Mouse (Mus musculus): ENCODE measurements around the gene Pcdh20. TPM values are rescaled to one million over a fixed set of nuclear protein-coding genes. Genes with fewer than 3 reads are reported as not detected.
A peak's percentile ranks its signal among the peaks of the same experiment; 100 is the strongest.

Gene Pcdh20
- 4.0 and 5.1 TPM in 2 replicates for polyA plus RNA-seq (2014; fragmentation: Nextera tagmentation; extraction: Ambion mirVana)

- Histone ChIP-seq H3K4me1 (ENCODE audit: control insufficient read depth, insufficient read depth, low read length) (peaks cover 6% of the 10 kb centered on the region; the same call in 1 of the 2 replicates), H3K27ac (ENCODE audit: low read depth, low read length) (no peak within 1 kb of the TSS), H3K36me3 (ENCODE audit: control insufficient read depth, insufficient read depth, low read length) (no peaks in the 10 kb centered on the region), H3K9me3 (ENCODE audit: control insufficient read depth, low read length) (no peaks in the 10 kb centered on the region), H3K27me3 (ENCODE audit: control insufficient read depth, insufficient read depth, low read length) (peaks cover 5% of the 10 kb centered on the region; the same call in 1 of the 2 replicates), H3K4me3 (ENCODE audit: low read depth, low read length) (peak within 1 kb of the TSS; percentile 37), H3K9ac (replicated peaks; ENCODE audit: low read depth, low read length) (peak within 1 kb of the TSS; percentile 13; the same call in 1 of the 2 replicates), H3K4me2 (ENCODE audit: low read depth, low read length) (peak within 1 kb of the TSS; percentile 89)
- ATAC-seq (ENCODE audit: low read depth), result peak; percentile 83
- WGBS, result 1% methylated on average over 29 of the region's 29 CpGs
Measured at GRCm38 (mm10) chr14:88470495-88471434, at the start of gene Pcdh20. Gene Pcdh20 (minus strand): TSS chr14:88471396.

DNA sequence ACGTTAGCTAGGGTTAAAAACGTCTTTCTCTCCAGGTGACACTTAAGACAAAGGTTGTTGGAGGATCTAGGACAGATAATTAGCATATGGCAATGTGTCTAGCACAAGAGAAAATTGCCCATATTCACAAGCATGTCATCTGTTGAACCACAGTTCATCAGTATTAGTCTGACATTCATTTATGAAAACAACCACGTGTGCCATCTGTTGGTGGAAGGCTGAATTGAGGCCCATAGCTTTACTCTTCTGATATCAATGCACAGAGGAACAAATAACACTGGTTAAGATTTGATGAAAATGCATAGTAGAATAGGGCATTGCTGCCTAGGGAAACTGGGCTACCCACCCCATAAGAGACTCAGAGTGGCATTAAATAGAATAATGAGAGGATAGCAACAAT is 8.7 kb upstream of the Pcdh20 start:
- no peaks in the 10 kb centered on the region for H3K4me1 ChIP-seq (ENCODE audit: control insufficient read depth, insufficient read depth, low read length)
- no peak overlapping the region for H3K27ac ChIP-seq (ENCODE audit: low read depth, low read length)
- WGBS, result 53% methylated on average over 3 of the region's 3 CpGs
- no peaks in the 10 kb centered on the region for H3K27me3 ChIP-seq (ENCODE audit: control insufficient read depth, insufficient read depth, low read length)
- H3K9ac ChIP-seq (replicated peaks; ENCODE audit: low read depth, low read length), result no peak overlapping the region
- H3K4me2 ChIP-seq (ENCODE audit: low read depth, low read length), result no peak overlapping the region
- H3K4me3 ChIP-seq (ENCODE audit: low read depth, low read length), result no peak overlapping the region
- peak; percentile 68; the same call in 1 of the 2 replicates for ATAC-seq (ENCODE audit: low read depth)
- no peaks in the 10 kb centered on the region for H3K9me3 ChIP-seq (ENCODE audit: control insufficient read depth, low read length)
- no peaks in the 10 kb centered on the region for H3K36me3 ChIP-seq (ENCODE audit: control insufficient read depth, insufficient read depth, low read length)

DNA sequence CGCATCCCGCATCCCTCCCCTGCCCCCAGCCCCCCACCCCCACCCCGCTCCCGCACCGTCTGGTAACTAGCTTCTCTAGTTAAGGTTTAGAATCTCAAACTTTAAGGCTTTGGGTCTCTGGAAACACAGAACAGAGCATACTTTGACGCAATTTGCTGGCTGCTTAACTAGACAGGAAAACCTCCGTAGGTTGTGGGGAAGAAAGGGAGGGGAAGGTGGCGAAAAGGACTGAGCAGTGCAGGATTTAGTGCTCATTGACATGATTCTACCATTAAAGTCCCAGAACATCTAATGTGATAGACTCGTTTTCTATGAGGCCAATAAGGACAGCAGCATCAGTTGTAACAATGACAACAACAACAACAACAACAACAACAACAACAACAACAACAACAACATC is 1.2 kb downstream of the Pcdh20 start:
- Histone ChIP-seq H3K4me3 (ENCODE audit: low read depth, low read length) (peak overlapping the region; percentile 37), H3K27me3 (ENCODE audit: control insufficient read depth, insufficient read depth, low read length) (peaks cover 5% of the 10 kb centered on the region; the same call in 1 of the 2 replicates), H3K4me2 (ENCODE audit: low read depth, low read length) (peak overlapping the region; percentile 89), H3K36me3 (ENCODE audit: control insufficient read depth, insufficient read depth, low read length) (no peaks in the 10 kb centered on the region), H3K4me1 (ENCODE audit: control insufficient read depth, insufficient read depth, low read length) (peaks cover 6% of the 10 kb centered on the region; the same call in 1 of the 2 replicates), H3K9me3 (ENCODE audit: control insufficient read depth, low read length) (no peaks in the 10 kb centered on the region), H3K9ac (replicated peaks; ENCODE audit: low read depth, low read length) (peak overlapping the region; percentile 41; the same call in 1 of the 2 replicates), H3K27ac (ENCODE audit: low read depth, low read length) (no peak overlapping the region)
- no peak; the same call in 1 of the 2 replicates for ATAC-seq (ENCODE audit: low read depth)
- WGBS, result 1% methylated on average over 9 of the region's 9 CpGs

DNA sequence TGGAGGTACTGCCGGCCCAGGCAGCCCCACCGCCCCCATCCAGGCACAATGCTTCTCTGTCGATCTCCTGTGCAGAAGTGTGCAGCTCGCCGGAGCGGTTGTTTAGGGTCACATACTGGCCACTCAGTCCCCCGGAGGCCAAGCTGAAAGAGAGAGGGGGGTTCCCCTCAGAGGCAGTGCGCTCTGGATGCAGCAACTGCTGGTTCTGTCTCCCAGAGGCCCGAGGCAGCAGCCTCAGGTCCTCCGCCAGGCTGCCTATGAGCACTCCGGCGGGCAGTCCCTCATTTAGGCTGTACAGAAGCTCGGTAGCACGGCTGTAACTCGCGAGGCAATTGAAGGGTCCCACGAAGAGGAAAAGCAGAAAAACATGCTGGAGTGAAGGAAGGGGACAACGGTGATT is 1.8 kb downstream of the Pcdh20 start:
- Histone ChIP-seq H3K4me2 (ENCODE audit: low read depth, low read length) (peak overlapping the region; percentile 89), H3K36me3 (ENCODE audit: control insufficient read depth, insufficient read depth, low read length) (no peaks in the 10 kb centered on the region), H3K27me3 (ENCODE audit: control insufficient read depth, insufficient read depth, low read length) (peaks cover 5% of the 10 kb centered on the region; the same call in 1 of the 2 replicates), H3K4me3 (ENCODE audit: low read depth, low read length) (peak overlapping the region; percentile 37), H3K27ac (ENCODE audit: low read depth, low read length) (no peak overlapping the region), H3K9me3 (ENCODE audit: control insufficient read depth, low read length) (no peaks in the 10 kb centered on the region), H3K9ac (replicated peaks; ENCODE audit: low read depth, low read length) (peak overlapping the region; percentile 41; the same call in 1 of the 2 replicates), H3K4me1 (ENCODE audit: control insufficient read depth, insufficient read depth, low read length) (peaks cover 6% of the 10 kb centered on the region; the same call in 1 of the 2 replicates)
- peak; percentile 68; the same call in 1 of the 2 replicates for ATAC-seq (ENCODE audit: low read depth)
- WGBS, result under 1% methylated on average over 18 of the region's 18 CpGs

GRCm38 (mm10) chr14:88466416-88466815 is 4.8 kb downstream of the Pcdh20 start:
- Histone ChIP-seq H3K4me3 (ENCODE audit: low read depth, low read length) (no peak overlapping the region), H3K9ac (replicated peaks; ENCODE audit: low read depth, low read length) (no peak overlapping the region), H3K27me3 (ENCODE audit: control insufficient read depth, insufficient read depth, low read length) (peaks cover 5% of the 10 kb centered on the region; the same call in 1 of the 2 replicates), H3K27ac (ENCODE audit: low read depth, low read length) (no peak overlapping the region), H3K36me3 (ENCODE audit: control insufficient read depth, insufficient read depth, low read length) (no peaks in the 10 kb centered on the region), H3K4me1 (ENCODE audit: control insufficient read depth, insufficient read depth, low read length) (peaks cover 6% of the 10 kb centered on the region; the same call in 1 of the 2 replicates), H3K9me3 (ENCODE audit: control insufficient read depth, low read length) (no peaks in the 10 kb centered on the region), H3K4me2 (ENCODE audit: low read depth, low read length) (no peak overlapping the region)
- no peak for ATAC-seq (ENCODE audit: low read depth)
- 81% methylated on average over 1 of the region's 1 CpGs for WGBS

GRCm38 (mm10) chr14:88464356-88464755 is 6.8 kb downstream of the Pcdh20 start:
- H3K9ac ChIP-seq (replicated peaks; ENCODE audit: low read depth, low read length), result no peak overlapping the region
- H3K36me3 ChIP-seq (ENCODE audit: control insufficient read depth, insufficient read depth, low read length), result no peaks in the 10 kb centered on the region
- H3K4me2 ChIP-seq (ENCODE audit: low read depth, low read length), result no peak overlapping the region
- peaks cover 5% of the 10 kb centered on the region; the same call in 1 of the 2 replicates for H3K27me3 ChIP-seq (ENCODE audit: control insufficient read depth, insufficient read depth, low read length)
- ATAC-seq (ENCODE audit: low read depth), result no peak
- no peaks in the 10 kb centered on the region for H3K9me3 ChIP-seq (ENCODE audit: control insufficient read depth, low read length)
- no peaks in the 10 kb centered on the region for H3K4me1 ChIP-seq (ENCODE audit: control insufficient read depth, insufficient read depth, low read length)
- 75% methylated on average over 1 of the region's 1 CpGs for WGBS
- no peak overlapping the region for H3K27ac ChIP-seq (ENCODE audit: low read depth, low read length)
- H3K4me3 ChIP-seq (ENCODE audit: low read depth, low read length), result no peak overlapping the region

DNA sequence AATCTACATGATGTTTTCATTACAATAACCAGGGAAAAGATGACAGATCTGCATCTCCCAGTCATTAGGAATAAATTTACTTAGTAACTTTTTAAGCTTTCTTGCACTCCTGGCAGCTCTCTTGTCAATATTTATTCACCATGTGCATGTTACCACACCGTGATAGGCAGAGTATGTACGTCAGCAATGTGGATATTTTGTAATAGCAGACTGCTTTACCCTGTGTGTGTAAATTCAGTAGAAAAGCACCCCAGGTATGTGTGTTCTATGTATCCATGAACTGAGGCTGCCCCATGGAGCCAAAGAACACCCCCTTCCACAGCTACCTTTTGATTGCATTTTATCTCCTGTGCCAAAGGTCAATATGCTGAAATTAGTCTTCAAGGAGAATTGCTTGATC is 7.8 kb downstream of the Pcdh20 start:
- WGBS, result 91% methylated on average over 2 of the region's 2 CpGs
- H3K27me3 ChIP-seq (ENCODE audit: control insufficient read depth, insufficient read depth, low read length), result no peaks in the 10 kb centered on the region
- H3K9me3 ChIP-seq (ENCODE audit: control insufficient read depth, low read length), result no peaks in the 10 kb centered on the region
- H3K4me2 ChIP-seq (ENCODE audit: low read depth, low read length), result no peak overlapping the region
- no peaks in the 10 kb centered on the region for H3K4me1 ChIP-seq (ENCODE audit: control insufficient read depth, insufficient read depth, low read length)
- H3K4me3 ChIP-seq (ENCODE audit: low read depth, low read length), result no peak overlapping the region
- no peak for ATAC-seq (ENCODE audit: low read depth)
- H3K36me3 ChIP-seq (ENCODE audit: control insufficient read depth, insufficient read depth, low read length), result no peaks in the 10 kb centered on the region
- H3K27ac ChIP-seq (ENCODE audit: low read depth, low read length), result no peak overlapping the region
- H3K9ac ChIP-seq (replicated peaks; ENCODE audit: low read depth, low read length), result no peak overlapping the region

- Histone ChIP-seq H3K9ac (replicated peaks; ENCODE audit: low read depth, low read length) (no peak overlapping the region), H3K4me2 (ENCODE audit: low read depth, low read length) (no peak overlapping the region), H3K4me3 (ENCODE audit: low read depth, low read length) (no peak overlapping the region), H3K36me3 (ENCODE audit: control insufficient read depth, insufficient read depth, low read length) (no peaks in the 10 kb centered on the region), H3K9me3 (ENCODE audit: control insufficient read depth, low read length) (no peaks in the 10 kb centered on the region), H3K4me1 (ENCODE audit: control insufficient read depth, insufficient read depth, low read length) (no peaks in the 10 kb centered on the region), H3K27me3 (ENCODE audit: control insufficient read depth, insufficient read depth, low read length) (no peaks in the 10 kb centered on the region), H3K27ac (ENCODE audit: low read depth, low read length) (no peak overlapping the region)
- ATAC-seq (ENCODE audit: low read depth), result no peak
- 87% methylated on average over 3 of the region's 3 CpGs for WGBS
Measured at GRCm38 (mm10) chr14:88462944-88463343, 8.3 kb downstream of the Pcdh20 start.

GRCm38 (mm10) chr14:88460705-88461104 is 10.5 kb downstream of the Pcdh20 start:
- H3K9ac ChIP-seq (replicated peaks; ENCODE audit: low read depth, low read length), result no peak overlapping the region
- no peak for ATAC-seq (ENCODE audit: low read depth)
- no peak overlapping the region for H3K4me3 ChIP-seq (ENCODE audit: low read depth, low read length)
- H3K27me3 ChIP-seq (ENCODE audit: control insufficient read depth, insufficient read depth, low read length), result no peaks in the 10 kb centered on the region
- no peaks in the 10 kb centered on the region for H3K9me3 ChIP-seq (ENCODE audit: control insufficient read depth, low read length)
- no peak overlapping the region for H3K4me2 ChIP-seq (ENCODE audit: low read depth, low read length)
- no peak overlapping the region for H3K27ac ChIP-seq (ENCODE audit: low read depth, low read length)
- no peaks in the 10 kb centered on the region for H3K36me3 ChIP-seq (ENCODE audit: control insufficient read depth, insufficient read depth, low read length)
- no peaks in the 10 kb centered on the region for H3K4me1 ChIP-seq (ENCODE audit: control insufficient read depth, insufficient read depth, low read length)
- WGBS, result 87% methylated on average over 3 of the region's 3 CpGs

Measured in neural tube, embryonic 14.5 days (tissue).